ENCODE assay signal across 8 mouse cellular contexts in genomic region chrX:164980193-164980775, GRCm38 (mm10). TPM values are rescaled to one million over a fixed set of nuclear protein-coding genes. Genes with fewer than 3 reads are reported as not detected.
A peak's percentile ranks its signal among the peaks of the same experiment; 100 is the strongest.
DNase-seq lines count a peak whose midpoint lies in the region; ATAC-seq lines count a peak whose summit lies in the region.

Gene Mospd2, minus strand, starts transcription at chrX:164980375.
Gene Fancb, plus strand, starts transcription at chrX:164980592.

- peak; percentile 99 for ATAC-seq in heart, embryonic 16.5 days (replicated peaks; ENCODE audit: extremely low read depth, insufficient read depth, low FRiP score)
- ATAC-seq in liver, embryonic 15.5 days (ENCODE audit: insufficient read depth): peak; percentile 98
- peak; percentile 100 for ATAC-seq in neural tube, embryonic 12.5 days (ENCODE audit: low FRiP score, low read depth)

- peak within 1 kb of the TSS; percentile 83 for H3K27ac ChIP-seq in forebrain, embryonic 10.5 days
- peak within 1 kb of the TSS; percentile 63; the same call in 1 of the 2 replicates for H3K27ac ChIP-seq in heart, embryonic 16.5 days (ENCODE audit: low read length)
- H3K27ac ChIP-seq in liver, embryonic 15.5 days (replicated peaks): peak within 1 kb of the TSS; percentile 59
- no peak within 1 kb of the TSS for H3K27ac ChIP-seq in neural tube, embryonic 12.5 days

- H3K9me3 ChIP-seq in forebrain, embryonic 10.5 days: no peaks in the 10 kb centered on the region
- no peaks in the 10 kb centered on the region for H3K9me3 ChIP-seq in heart, embryonic 16.5 days (replicated peaks; ENCODE audit: control insufficient read depth, low read length)
- H3K9me3 ChIP-seq in liver, embryonic 15.5 days (replicated peaks): no peaks in the 10 kb centered on the region
- H3K9me3 ChIP-seq in neural tube, embryonic 12.5 days: no peaks in the 10 kb centered on the region

- H3K27me3 ChIP-seq in forebrain, embryonic 10.5 days (ENCODE audit: poor library complexity, severe bottlenecking): peaks cover 56% of the 10 kb centered on the region
- H3K27me3 ChIP-seq in heart, embryonic 16.5 days (ENCODE audit: control insufficient read depth, insufficient read depth, low read length): no peaks in the 10 kb centered on the region
- H3K27me3 ChIP-seq in liver, embryonic 15.5 days: no peaks in the 10 kb centered on the region
- no peaks in the 10 kb centered on the region for H3K27me3 ChIP-seq in neural tube, embryonic 12.5 days (replicated peaks)

- peak within 1 kb of the TSS; percentile 71 for H3K9ac ChIP-seq in heart, embryonic 16.5 days (ENCODE audit: low read length)
- peak within 1 kb of the TSS; percentile 56 for H3K9ac ChIP-seq in liver, embryonic 15.5 days
- H3K9ac ChIP-seq in neural tube, embryonic 12.5 days: peak within 1 kb of the TSS; percentile 47; the same call in 1 of the 2 replicates

- H3K4me1 ChIP-seq in forebrain, embryonic 10.5 days: peaks cover 11% of the 10 kb centered on the region
- H3K4me1 ChIP-seq in heart, embryonic 16.5 days (ENCODE audit: control insufficient read depth, insufficient read depth, low read length): no peaks in the 10 kb centered on the region
- H3K4me1 ChIP-seq in liver, embryonic 15.5 days (replicated peaks): peaks cover 9% of the 10 kb centered on the region; the same call in 1 of the 2 replicates
- 0 out of 2 replicates have a peak, but pooled peaks cover 4% of the 10 kb centered on the region for H3K4me1 ChIP-seq in neural tube, embryonic 12.5 days

- peak; percentile 64 to 74 for DNase-seq in CD8-positive naive resting alpha-beta T cell, adult 2 months (ENCODE audit: low read depth in 2 of 2, low spot score in 2 of 2)
- peak; percentile 58 for DNase-seq in c-Kit-positive CD71-negative TER-119-negative erythroid progenitor cells, embryonic 14.5 days (ENCODE audit: low read depth)
- DNase-seq in forebrain, embryonic 10.5 days (ENCODE audit: extremely low spot score, low spot score): peak; percentile 84
- peak; percentile 90 to 95 for DNase-seq in kidney, postnatal 36 days
- peak; percentile 92 for DNase-seq in telencephalon, adult 2 months (ENCODE audit: low read depth, low spot score)

- 14% methylated on average over 26 of the region's 26 CpGs for WGBS in forebrain, embryonic 10.5 days
- 12% methylated on average over 26 of the region's 26 CpGs for WGBS in heart, embryonic 16.5 days
- WGBS in liver, embryonic 15.5 days (ENCODE audit: insufficient replicate concordance): 13% methylated on average over 24 of the region's 26 CpGs
- 11% methylated on average over 25 of the region's 26 CpGs for WGBS in neural tube, embryonic 12.5 days

- peak within 1 kb of the TSS; percentile 70 for H3K4me2 ChIP-seq in heart, embryonic 16.5 days (ENCODE audit: low read depth, low read length)
- peak within 1 kb of the TSS; percentile 71 for H3K4me2 ChIP-seq in liver, embryonic 15.5 days
- peak within 1 kb of the TSS; percentile 56 for H3K4me2 ChIP-seq in neural tube, embryonic 12.5 days (replicated peaks)

- H3K36me3 ChIP-seq in forebrain, embryonic 10.5 days (replicated peaks): no peaks in the 10 kb centered on the region; the same call in 1 of the 2 replicates
- H3K36me3 ChIP-seq in heart, embryonic 16.5 days (ENCODE audit: control insufficient read depth, insufficient read depth): no peaks in the 10 kb centered on the region
- H3K36me3 ChIP-seq in liver, embryonic 15.5 days (replicated peaks): no peaks in the 10 kb centered on the region
- no peaks in the 10 kb centered on the region for H3K36me3 ChIP-seq in neural tube, embryonic 12.5 days

- peak within 1 kb of the TSS; percentile 61 for H3K4me3 ChIP-seq in forebrain, embryonic 10.5 days
- peak within 1 kb of the TSS; percentile 69 for H3K4me3 ChIP-seq in heart, embryonic 16.5 days (ENCODE audit: low read length)
- H3K4me3 ChIP-seq in liver, embryonic 15.5 days (replicated peaks): peak within 1 kb of the TSS; percentile 66
- peak within 1 kb of the TSS; percentile 52 for H3K4me3 ChIP-seq in neural tube, embryonic 12.5 days

RNA-seq across cellular contexts. Expression of gene Mospd2, which starts in this region (rescaled TPM):
- polyA plus RNA-seq in forebrain, embryonic 10.5 days (2016; fragmentation: Nextera tagmentation; extraction: Ambion mirVana): 11.9 and 12.8 TPM in 2 replicates
- 10.0 and 10.6 TPM in 2 replicates for polyA plus RNA-seq in heart, embryonic 16.5 days (2015; fragmentation: Nextera tagmentation; extraction: Ambion mirVana)
- polyA plus RNA-seq in liver, embryonic 15.5 days (2015; fragmentation: Nextera tagmentation; extraction: Ambion mirVana): 6.5 TPM in 2 replicates
- polyA plus RNA-seq in neural tube, embryonic 12.5 days (2016; fragmentation: Nextera tagmentation; extraction: Ambion mirVana): 17.3 and 17.6 TPM in 2 replicates

RNA-seq across cellular contexts. Expression of gene Fancb, which starts in this region (rescaled TPM):
- 11.6 and 12.3 TPM in 2 replicates for polyA plus RNA-seq in forebrain, embryonic 10.5 days (2016; fragmentation: Nextera tagmentation; extraction: Ambion mirVana)
- 5.2 and 5.4 TPM in 2 replicates for polyA plus RNA-seq in heart, embryonic 16.5 days (2015; fragmentation: Nextera tagmentation; extraction: Ambion mirVana)
- polyA plus RNA-seq in liver, embryonic 15.5 days (2015; fragmentation: Nextera tagmentation; extraction: Ambion mirVana): 4.3 and 4.9 TPM in 2 replicates
- polyA plus RNA-seq in neural tube, embryonic 12.5 days (2016; fragmentation: Nextera tagmentation; extraction: Ambion mirVana): 6.5 and 7.0 TPM in 2 replicates
